Mouse (Mus musculus) megakaryocyte-erythroid progenitor cell, adult 5-6 weeks (primary cell): ENCODE results near the gene Gga3. TPM values are rescaled to one million over a fixed set of nuclear protein-coding genes. Genes with fewer than 3 reads are reported as not detected.
"Not testable (repeated sequence)": the region's sequence is repeated elsewhere in the genome, so short reads cannot be mapped to it uniquely, and the experiment has no call there.

Source experiments
- ATAC-seq: replicated peaks from 2 replicates; pipeline ENCODE4 v1.8.0; 2016; ENCODE audit warnings: mild to moderate bottlenecking, inconsistent platforms; ENCODE audit not compliant: severe bottlenecking, poor library complexity, low FRiP score, low TSS enrichment
- total RNA-seq, 2 experiments: library from RNA; stranded (forward) in 1 of 2; stranded (reverse) in 1 of 2; fragments of 200-1000, 215-1000 nt in 1 of 2; fragments of >200 nt in 1 of 2; fragmentation: Nextera tagmentation in 1 of 2; gene quantifications; 2 replicates each; pipeline ENCODE4 v1.2.3; 2014 to 2017

Gene Gga3
- total RNA-seq (2014; fragmentation: Nextera tagmentation) (53.5 and 69.9 TPM in 2 replicates), total RNA-seq (2017) (21.6 and 67.6 TPM in 2 replicates)

DNA sequence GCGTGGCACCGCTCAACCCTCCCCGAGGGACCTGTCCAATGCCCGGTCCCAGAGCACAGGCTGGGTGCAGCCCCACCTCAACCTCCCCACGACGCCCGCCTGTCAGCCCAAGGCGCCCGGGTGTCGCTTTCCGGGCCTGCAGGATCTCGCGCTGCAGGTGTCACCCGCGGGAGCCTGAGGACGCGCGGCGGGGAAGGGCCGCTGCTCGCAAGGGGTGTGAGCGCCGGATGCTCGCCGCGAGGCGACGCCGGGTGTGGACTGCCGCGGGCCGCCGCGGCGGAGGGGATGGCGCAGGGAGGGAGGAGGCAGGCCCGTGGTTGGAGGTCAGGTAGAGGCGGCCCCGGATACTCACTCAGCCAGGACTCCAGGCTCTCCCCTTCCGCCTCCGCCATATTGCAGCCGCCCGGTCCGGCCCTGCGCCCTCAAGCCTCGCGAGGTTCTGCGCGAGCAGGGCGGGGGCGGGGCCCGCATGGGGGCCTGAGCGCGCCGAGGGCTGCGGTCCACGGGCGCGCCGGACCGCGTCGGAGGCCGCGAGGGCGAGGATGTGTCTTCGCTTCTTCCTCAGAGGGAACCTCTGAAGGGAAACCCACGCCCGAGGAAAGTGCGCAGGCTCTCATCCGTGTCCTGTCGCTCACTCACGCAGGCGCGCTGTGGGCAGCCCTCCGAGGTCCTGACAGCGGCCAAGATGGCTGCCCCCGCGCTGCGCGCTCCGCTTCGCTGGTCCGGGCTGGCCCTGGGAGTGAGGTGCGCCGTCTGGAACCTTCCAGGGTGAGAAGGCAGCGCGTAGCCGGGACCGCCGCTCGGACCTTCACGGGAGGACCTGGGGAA is at the start of gene Gga3, which contains the start of gene Mrps7:
TSS of gene Gga3 (minus strand) at position 576 of the 828 bp plus-strand sequence.
TSS of gene Mrps7 (plus strand) at position 450 of the 828 bp plus-strand sequence.
- peak; percentile 84 for ATAC-seq

DNA sequence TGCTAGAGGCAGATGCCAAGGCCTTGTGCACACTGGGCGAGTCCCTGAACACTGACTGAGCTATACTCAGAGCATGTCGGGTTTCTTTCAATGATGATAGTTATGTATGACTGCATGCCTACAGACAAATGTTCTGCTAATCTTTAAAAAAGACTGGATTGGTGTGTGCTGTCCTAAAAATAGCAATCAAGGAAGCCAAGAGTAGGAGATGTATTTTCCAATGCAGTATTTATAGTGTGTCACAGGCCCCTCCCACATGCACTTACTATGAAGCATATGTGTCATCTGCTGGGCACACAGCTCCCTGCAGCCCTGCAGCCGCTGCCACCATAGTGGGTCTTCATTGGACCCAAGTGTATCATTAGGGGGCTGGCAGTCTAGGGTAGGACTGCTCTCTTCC is 49.3 kb upstream of the Gga3 start:
- ATAC-seq, result no peak

DNA sequence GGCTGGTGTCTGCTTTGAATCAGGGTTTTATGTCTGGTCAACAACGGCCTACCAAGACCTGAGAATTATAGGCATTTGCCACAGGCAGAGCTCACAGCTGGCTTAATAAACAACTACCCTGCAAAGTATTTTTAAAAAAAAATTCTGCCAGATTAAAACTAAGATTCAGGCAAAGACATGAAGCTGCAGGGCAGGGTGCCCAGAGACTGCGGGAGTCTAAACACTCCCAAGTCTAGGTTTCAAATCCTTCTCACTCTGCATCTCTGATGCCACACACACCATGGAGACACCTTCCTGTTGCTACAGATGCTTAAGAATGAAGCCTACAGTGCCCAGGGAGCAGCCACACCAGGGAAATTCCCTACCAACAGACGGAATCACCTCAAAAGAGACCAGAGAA is 47.8 kb upstream of the Gga3 start:
- ATAC-seq, result no peak

DNA sequence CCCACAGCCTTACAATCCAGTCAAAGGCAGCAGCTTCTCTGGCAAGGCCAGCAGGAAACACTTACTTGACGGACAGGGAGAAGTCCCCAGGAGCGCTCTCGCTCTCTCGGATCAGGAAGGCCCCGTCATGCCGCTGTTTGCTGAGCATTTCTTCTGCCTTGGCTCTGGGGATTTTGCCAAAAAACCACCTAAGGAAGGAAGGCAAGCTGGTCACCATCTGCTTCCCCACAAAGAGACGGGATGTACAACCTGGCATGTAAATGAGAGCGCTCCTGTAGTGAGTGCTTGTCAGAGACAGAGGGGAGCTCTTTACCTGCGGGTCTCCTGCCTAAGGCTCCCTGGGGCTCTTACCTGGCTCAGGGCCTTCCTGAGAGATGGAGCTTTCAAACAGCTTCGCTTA is 45.9 kb upstream of the Gga3 start:
- ATAC-seq, result no peak

DNA sequence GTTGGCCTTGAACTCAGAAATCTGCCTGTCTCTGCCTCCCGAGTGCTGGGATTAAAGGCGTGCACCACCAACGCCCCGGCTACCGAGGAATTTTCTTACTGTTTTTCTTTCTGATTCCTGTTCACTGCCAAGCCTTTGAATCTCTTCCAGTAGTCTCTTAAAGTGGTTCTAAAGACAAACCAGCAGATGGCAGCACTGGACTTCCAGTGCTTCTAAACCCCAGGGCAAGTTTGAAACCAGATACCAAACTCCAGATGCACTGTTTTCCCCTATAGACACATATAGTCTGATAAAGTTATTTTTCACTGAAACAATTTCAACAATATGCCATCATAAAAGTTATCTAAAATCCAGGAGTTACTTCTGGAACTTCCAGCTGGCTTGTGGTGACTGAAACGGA is 43.6 kb upstream of the Gga3 start:
- peak; percentile 58 for ATAC-seq

DNA sequence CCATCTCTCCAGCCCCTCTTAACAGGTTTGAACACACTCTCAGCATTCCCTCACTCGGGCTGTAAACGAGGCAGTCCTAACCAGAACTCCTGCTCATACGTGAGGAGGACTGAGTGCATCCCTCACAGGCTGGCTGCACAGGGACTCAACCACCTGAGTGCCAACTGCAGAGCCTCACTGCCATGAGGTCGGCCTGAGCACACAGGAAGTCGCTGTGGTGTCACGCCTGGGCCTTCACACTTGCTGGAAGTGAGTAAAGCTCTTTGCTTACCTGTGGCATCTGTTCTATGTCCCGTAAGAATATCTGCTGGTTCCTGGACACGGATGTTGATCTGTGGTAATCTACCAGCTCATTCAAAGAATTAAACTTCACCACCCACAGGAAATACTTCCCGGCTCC is 42.6 kb upstream of the Gga3 start:
- ATAC-seq, result no peak

DNA sequence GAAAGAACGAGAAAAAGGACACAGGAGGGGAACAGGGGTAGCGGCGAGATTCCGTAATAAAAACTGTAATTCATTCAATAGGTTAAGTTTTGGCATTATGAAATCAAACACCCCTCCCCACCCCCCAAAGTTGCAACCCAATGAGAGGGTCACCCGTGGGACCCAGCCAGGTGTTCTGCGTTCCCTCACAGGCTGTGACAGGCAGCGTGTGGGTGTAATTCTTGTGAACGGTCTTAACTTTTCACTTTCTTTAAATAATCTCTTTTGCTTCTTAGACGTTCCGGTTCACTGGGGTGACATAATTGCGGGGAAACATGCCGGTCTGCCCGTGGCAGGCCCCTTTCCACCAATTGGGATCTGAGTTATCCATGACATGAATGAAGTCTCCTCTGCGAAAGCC is 41.6 kb upstream of the Gga3 start:
- ATAC-seq, result not testable (repeated sequence)

DNA sequence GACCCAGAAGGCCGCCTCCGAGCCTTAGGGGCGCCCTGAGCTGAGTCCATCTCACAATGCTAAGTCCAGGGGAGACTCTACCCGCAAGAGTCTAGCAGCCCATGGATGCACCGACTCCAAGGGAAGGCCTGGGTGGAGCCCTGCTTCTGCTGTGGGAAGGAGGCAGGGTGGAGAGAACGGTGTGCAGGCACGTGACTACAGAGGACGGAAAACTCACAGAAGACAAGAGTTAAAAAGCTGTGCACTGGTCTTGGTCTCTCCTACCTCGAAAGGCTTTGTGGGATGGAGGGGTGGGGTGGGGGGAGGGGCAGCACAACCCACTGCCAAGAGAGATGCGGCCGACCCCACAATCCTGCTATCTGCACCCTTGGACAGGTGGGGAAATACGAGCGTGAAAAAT is 40.5 kb upstream of the Gga3 start:
- no peak for ATAC-seq

DNA sequence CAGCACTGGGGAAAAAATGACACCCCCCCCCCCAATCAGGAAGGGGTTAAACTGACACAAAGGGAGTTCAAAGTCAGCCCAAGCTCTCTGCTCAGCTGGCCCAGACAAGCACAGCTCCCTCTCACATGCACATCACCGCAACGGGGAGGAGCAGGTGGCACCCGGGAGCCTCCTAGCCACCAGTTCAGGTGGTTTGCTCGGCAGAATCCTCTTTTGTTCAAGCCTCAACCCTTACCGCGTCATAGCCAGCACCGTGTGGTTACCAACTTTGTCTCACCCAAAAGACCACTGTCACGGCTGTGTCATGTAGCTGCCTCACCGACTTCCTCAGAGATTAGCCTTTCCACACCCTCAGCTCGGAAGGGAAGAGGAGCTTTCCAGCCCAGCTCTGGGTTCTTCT is 39.4 kb upstream of the Gga3 start:
- ATAC-seq, result 0 out of 2 replicates have a peak, but pooled peaks have one; percentile 3

DNA sequence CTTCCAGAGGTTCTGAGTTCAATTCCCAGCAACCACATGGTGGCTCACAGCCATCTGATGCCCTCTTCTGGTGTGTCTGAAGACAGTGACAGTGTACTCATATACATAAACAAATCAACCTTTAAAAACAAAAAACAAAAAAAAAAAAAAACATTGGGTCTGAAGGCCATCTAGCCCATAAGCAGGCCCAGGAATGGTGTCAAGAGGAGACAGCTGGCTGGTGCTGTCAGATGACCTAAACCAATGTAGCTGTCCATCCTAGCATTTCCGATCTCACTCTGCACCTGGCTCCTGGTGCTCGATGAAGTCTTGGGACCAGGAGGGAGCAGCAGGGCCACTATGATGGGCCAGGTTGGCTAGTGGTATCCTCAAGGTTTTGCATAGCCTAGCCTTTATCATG is 38.9 kb upstream of the Gga3 start:
- no peak for ATAC-seq

DNA sequence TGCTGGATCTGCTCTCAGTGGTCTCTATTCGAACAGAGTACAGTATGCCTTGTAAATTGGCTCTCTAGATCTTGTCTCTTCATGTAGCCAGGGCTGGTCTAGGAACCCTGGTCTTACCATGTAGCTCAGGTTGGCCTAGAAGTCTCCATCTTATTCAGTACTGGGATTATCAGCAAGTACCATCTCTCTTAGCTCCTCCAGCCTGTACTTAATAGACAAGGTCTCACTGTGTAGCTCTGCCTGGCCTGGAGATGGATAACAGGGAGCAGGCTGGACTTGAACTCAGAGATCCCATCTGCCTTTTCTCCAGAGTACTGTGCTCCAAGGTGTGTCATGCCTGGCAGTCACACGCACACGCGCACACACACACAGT is 37.8 kb upstream of the Gga3 start:
- ATAC-seq, result peak; percentile 40

DNA sequence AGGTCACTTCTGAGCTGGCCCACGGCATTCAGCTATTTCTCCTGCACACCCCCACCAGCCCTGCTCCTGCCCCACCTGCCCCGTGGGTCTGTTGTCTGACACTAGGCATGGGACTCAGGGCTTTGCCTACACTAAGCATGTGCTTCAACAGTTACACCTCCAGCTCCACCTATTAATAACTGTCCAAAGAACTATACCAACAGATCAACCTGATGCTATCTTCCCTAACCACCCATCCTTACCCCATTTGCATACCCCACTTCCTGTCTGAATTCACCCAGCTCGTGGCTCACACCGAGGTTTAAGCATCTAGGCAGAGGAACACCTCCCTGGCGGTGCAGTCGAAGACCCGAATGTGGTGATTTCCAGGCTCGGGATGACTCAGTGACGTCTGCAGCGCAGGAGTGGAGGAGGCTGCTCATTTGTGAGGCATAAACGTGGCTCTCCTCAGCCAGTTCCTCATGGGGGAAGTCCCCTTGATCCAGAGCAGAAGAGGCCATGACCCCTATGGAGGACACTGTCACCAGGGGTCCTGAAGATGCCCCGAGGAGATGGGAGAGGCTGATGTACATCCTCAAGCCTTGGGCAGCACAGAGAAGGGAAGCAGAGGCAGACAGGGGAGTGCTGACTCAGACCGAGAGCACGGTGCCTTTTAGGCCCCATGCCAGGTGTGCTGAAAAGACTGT is 37.3 kb upstream of the Gga3 start:
- ATAC-seq, result peak; percentile 30

DNA sequence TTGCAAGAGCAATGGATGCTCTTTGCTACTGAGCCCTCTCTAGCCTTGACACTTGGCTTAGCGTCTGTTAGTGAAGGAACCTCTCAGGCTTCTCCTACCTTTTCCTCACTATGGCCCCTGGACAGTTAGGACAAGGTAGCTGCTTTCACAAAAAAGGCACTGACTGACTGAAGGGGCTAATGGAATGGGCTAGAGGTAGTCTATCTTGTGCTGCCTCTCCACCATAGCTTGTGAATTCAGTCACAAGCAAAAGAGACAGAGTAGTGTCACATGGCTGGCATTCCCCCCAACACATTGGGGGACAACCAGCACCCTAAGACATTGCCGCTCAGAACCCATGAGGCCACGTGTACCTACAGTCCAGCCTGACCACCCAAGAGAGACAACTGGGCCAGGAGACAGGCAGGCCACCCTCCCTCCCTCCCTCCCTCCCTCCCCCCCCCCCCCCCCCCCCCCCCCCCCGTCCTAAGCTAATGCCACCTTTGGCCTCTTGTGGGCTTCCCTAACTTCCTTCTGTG is 36.5 kb upstream of the Gga3 start:
- no peak for ATAC-seq

DNA sequence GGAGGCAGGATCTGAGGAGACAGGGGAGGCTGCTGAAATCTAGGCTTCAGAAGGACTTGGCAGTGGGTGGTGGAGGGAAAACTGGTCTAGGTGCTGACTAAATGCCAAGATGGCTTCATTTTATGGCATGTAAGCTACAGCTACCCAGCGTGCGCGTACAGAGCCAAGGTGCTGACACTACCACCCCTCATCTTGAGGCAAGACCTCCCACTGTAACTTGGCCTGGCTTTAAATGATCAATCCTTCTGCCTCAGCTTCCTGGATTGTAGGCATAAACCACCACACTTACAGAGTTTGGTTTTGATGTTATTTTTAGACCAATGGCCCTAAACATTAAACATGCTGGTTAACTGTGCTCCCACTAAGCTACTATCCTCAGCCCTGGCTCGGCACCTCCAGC is 35.7 kb upstream of the Gga3 start:
- no peak for ATAC-seq

DNA sequence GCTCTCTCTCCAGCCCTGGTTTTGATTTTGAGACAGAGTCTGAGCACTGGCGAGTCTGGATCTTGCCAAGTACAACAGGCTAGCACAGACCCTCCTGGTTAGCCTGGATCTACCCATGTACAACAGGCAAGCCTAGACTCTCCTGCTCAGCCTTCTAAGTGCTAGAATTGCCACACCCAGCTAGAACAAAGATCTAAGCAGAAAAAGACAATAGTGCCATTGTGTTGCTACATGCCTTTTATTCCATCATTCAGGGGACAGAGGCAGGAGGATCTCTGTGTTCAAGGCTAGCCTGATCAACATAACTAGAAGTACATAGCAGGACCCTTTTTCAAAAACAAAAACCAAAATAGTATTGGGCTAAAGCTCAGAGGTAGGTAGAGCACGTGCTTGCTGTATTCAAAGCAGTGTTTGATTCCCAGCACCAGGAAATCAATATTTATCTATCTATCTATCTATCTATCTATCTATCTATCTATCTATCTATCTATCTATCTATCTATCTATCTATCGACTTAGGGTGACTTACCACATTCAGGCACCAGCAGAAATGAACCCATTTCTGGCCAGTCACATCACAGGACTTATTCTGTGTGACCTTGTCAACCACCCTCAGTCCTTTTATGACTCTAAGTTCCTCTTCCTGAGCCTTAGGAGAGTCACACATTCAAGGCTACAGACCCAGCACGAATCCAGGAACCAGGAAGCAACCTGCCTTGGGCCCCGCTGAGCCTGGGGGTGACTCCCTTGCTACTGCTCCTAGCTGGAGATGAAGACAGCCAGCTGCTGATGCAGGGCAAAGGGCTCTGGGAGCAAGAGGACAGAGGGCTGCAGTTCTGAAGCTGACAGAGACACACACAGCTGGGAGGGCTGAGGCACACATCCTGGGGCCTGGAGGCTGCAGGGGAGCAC is 34.9 kb upstream of the Gga3 start:
- no peak for ATAC-seq

DNA sequence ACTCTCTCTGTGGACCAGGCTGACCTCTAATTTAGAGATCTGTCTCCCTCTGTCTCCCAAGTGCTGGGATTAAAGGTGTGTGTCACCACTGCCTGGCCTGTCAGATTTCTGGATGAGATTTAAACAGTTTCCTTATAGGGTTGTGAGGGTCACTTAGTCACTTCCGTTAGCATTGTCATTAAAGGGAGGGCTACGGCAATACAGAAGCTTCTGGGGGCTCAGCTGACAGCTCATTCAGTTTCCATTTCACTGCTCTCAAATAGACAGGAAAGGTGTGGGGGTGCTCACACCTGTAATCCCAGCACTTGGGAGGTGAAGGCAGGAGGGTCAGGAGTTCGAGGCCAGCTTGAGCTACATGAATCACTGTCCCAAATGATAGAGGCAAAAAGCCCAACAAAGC is 33.1 kb upstream of the Gga3 start:
- no peak for ATAC-seq

DNA sequence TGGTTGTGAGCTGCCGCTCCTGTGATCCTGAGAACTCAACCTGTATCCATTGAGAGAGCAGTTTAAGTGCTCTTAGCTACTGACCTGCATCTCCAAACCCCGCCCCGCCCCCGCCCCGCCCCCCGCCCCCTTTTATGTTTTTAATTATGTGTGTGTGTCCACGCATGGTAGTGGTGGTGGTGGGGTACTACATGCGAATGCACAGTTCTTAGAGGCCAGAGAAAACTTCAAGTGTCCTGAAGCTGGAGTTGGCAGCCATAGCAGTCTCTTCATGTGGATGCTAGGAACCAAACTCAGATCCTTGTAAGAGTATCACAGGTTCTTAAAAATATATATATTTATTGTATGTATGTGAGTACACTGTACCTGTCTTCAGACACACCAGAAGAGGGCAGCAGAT is 31.6 kb upstream of the Gga3 start:
- no peak for ATAC-seq

DNA sequence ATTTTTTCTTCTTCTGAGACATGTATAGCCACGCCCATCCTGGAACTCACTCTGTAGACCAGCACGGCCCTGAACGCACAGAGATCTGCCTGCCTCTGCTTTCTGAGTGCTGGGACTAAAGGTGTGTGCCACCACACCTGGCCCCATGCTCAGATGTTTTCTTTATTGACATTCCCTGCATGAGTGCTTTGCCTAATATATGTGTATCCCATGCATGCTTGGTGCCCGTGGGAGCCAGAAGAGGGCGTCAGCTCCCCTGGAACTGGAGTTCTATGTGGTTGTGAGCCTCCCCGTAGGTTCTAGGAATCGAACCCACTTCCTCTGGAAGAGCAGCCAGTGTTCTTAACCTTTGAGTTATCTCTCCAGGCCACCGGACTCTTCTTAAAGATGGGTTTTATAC is 31.2 kb upstream of the Gga3 start:
- no peak for ATAC-seq

DNA sequence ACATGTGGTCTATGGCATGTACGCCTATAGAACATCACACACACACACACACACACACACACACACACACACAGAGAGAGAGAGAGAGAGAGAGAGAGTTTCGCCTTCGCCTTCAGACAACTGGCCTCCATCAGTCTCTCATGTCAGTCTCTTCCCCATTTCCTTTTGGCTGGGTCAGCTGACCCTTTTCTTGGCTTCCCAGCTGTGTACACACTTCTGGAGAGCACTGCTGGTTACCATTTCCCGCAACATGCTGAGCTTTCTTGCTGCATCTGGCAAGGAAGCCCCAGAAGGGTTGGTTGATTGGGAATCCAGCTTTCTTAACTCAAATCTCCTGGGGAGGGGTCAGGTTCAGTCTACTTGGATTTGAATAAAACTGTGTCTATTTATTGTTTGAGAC is 30.3 kb upstream of the Gga3 start:
- ATAC-seq, result no peak

DNA sequence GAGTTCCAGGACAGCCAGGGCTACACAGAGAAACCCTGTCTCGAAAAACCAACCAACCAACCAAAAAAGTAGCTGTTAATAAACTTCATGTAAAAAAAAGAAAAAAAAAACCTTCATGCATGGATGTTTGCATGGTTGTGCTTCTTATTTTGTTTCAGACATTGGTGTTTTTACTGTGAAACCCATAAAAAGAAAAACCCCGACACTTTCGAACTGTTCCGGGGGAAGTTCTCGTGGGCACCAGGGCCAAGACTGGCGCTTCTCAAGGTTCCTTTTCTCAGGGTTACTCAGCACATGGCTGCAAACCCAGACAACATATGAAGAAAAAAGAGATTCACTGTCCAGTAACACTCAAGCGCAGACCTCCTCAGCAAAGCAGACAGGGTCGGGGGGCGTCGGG is 29.0 kb upstream of the Gga3 start:
- ATAC-seq, result no peak
